Mouse (Mus musculus): ENCODE results near the gene Egfl6. TPM values are rescaled to one million over a fixed set of nuclear protein-coding genes. Genes with fewer than 3 reads are reported as not detected.

The Egfl6 gene
- polyA plus RNA-seq, 1 experiment: 0.09 TPM

DNA sequence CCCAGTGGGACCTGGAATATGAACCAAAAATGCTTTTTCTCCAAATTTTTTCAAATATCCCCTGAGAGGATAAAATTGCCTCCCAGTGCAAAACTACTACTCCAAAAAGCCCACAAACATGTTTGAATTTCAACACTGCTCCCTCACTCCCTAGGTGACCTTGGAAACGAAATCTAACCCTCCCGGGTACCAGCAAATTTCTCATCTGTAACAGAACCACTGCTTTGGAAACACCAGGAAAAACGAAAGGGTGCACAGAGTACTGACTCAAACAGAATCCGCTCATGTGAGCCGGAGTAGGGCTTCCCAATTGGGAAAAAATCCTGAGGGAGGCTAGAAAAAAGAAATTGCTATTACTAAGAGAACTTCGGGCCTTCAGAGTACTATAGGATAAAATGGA, 108.1 kb downstream of the Egfl6 start:
- no peak overlapping the region for H3K27ac ChIP-seq (ENCODE audit: insufficient read depth, low read depth, low read length)
- H3K36me3 ChIP-seq (ENCODE audit: control insufficient read depth, insufficient read depth, low read length): peaks cover 3% of the 10 kb centered on the region; the same call in 1 of the 2 replicates
- TF ChIP-seq POLR2A (IDR thresholded peaks at IDR 0.05; ENCODE audit: low read depth, low read length) (no peak), CTCF (IDR thresholded peaks at IDR 0.05; ENCODE audit: extremely low read depth, insufficient read length, insufficient replicate concordance, low read depth, low read length) (no peak)
- no peaks in the 10 kb centered on the region for H3K27me3 ChIP-seq (ENCODE audit: control insufficient read depth, insufficient read depth, low read length)
- 37% methylated on average over 6 of the region's 6 CpGs for WGBS
- peaks cover 8% of the 10 kb centered on the region; the same call in 1 of the 2 replicates for H3K4me1 ChIP-seq (ENCODE audit: control insufficient read depth, insufficient read depth, insufficient read length, low read length)
- H3K4me3 ChIP-seq (ENCODE audit: low read depth, low read length): no peak overlapping the region

Other genes with a start within 250 kb of the Egfl6 start
- gene Trappc2, start 145.1 kb downstream of the Egfl6 start, polyA plus RNA-seq (2012; rRNA removed): 0.17 and 0.22 TPM in 2 replicates
- 0.22 and 0.56 TPM in 2 replicates for gene Ofd1, start 145.0 kb downstream of the Egfl6 start, polyA plus RNA-seq (2012; rRNA removed)
- 1.7 and 2.3 TPM in 2 replicates for gene Rab9, start 105.9 kb downstream of the Egfl6 start, polyA plus RNA-seq (2012; rRNA removed)
- 0.14 and 0.23 TPM in 2 replicates for gene Tceanc, start 67.2 kb downstream of the Egfl6 start, polyA plus RNA-seq (2012; rRNA removed)

All from small intestine, adult 2 months (tissue).